Mouse (Mus musculus): ENCODE results near the gene Fam227b. TPM values are rescaled to one million over a fixed set of nuclear protein-coding genes. Genes with fewer than 3 reads are reported as not detected.

Gene Fam227b
- polyA plus RNA-seq, 1 experiment from 2014 or later, result not detected

- no peak for ATAC-seq (replicated peaks; ENCODE audit: insufficient number of reproducible peaks, low FRiP score, low TSS enrichment, low read depth)
- whole genome bisulfite sequencing, result 77% methylated on average over 1 of the region's 1 CpGs
- H3K27ac ChIP-seq (replicated peaks; ENCODE audit: low read depth, low read length), result no peak overlapping the region
These were observed 208.5 kb downstream of the Fam227b start for GRCm38 (mm10) chr2:125943301-125943700.

GRCm38 (mm10) chr2:125941111-125941785 is 210.6 kb downstream of the Fam227b start:
- 69% methylated on average over 6 of the region's 6 CpGs for WGBS
- H3K4me3 ChIP-seq (ENCODE audit: low read depth, low read length), result no peak overlapping the region
- no peaks in the 10 kb centered on the region for H3K4me1 ChIP-seq (ENCODE audit: control insufficient read depth, insufficient read depth, low read length)
- no peaks in the 10 kb centered on the region for H3K36me3 ChIP-seq (replicated peaks; ENCODE audit: control insufficient read depth, insufficient read depth, low read depth, low read length)
- no peaks in the 10 kb centered on the region for H3K27me3 ChIP-seq (ENCODE audit: control insufficient read depth, insufficient read depth, low read length)
- no peak overlapping the region for H3K27ac ChIP-seq (replicated peaks; ENCODE audit: low read depth, low read length)
- H3K9me3 ChIP-seq (replicated peaks; ENCODE audit: control insufficient read depth, low read length), result no peaks in the 10 kb centered on the region
- H3K4me2 ChIP-seq (ENCODE audit: low read depth, low read length), result no peak overlapping the region
- no peak overlapping the region for H3K9ac ChIP-seq (replicated peaks; ENCODE audit: low read length)
- ATAC-seq (replicated peaks; ENCODE audit: insufficient number of reproducible peaks, low FRiP score, low TSS enrichment, low read depth) (no peak), DNase-seq (ENCODE audit: low spot score) (no peak)

More at GRCm38 (mm10) chr2:125943301-125943700, 208.5 kb downstream of the Fam227b start:
- H3K4me2 ChIP-seq (ENCODE audit: low read depth, low read length), result no peak overlapping the region
- H3K36me3 ChIP-seq (replicated peaks; ENCODE audit: control insufficient read depth, insufficient read depth, low read depth, low read length), result no peaks in the 10 kb centered on the region
- DNase-seq (ENCODE audit: low spot score), result no peak
- no peak overlapping the region for H3K9ac ChIP-seq (replicated peaks; ENCODE audit: low read length)
- no peak overlapping the region for H3K4me3 ChIP-seq (ENCODE audit: low read depth, low read length)
- H3K9me3 ChIP-seq (replicated peaks; ENCODE audit: control insufficient read depth, low read length), result no peaks in the 10 kb centered on the region
- no peaks in the 10 kb centered on the region for H3K27me3 ChIP-seq (ENCODE audit: control insufficient read depth, insufficient read depth, low read length)
- no peaks in the 10 kb centered on the region for H3K4me1 ChIP-seq (ENCODE audit: control insufficient read depth, insufficient read depth, low read length)

GRCm38 (mm10) chr2:125938993-125939642 is 212.7 kb downstream of the Fam227b start:
- no peak overlapping the region for H3K27ac ChIP-seq (replicated peaks; ENCODE audit: low read depth, low read length)
- no peaks in the 10 kb centered on the region for H3K27me3 ChIP-seq (ENCODE audit: control insufficient read depth, insufficient read depth, low read length)
- no peak overlapping the region for H3K4me3 ChIP-seq (ENCODE audit: low read depth, low read length)
- ATAC-seq (replicated peaks; ENCODE audit: insufficient number of reproducible peaks, low FRiP score, low TSS enrichment, low read depth), result no peak
- H3K4me1 ChIP-seq (ENCODE audit: control insufficient read depth, insufficient read depth, low read length), result no peaks in the 10 kb centered on the region
- 88% methylated on average over 6 of the region's 6 CpGs for WGBS
- H3K36me3 ChIP-seq (replicated peaks; ENCODE audit: control insufficient read depth, insufficient read depth, low read depth, low read length), result no peaks in the 10 kb centered on the region
- no peak for DNase-seq (ENCODE audit: low spot score)
- no peak overlapping the region for H3K4me2 ChIP-seq (ENCODE audit: low read depth, low read length)
- no peak overlapping the region for H3K9ac ChIP-seq (replicated peaks; ENCODE audit: low read length)
- H3K9me3 ChIP-seq (replicated peaks; ENCODE audit: control insufficient read depth, low read length), result no peaks in the 10 kb centered on the region

GRCm38 (mm10) chr2:125936396-125936795 is 215.4 kb downstream of the Fam227b start:
- ATAC-seq (replicated peaks; ENCODE audit: insufficient number of reproducible peaks, low FRiP score, low TSS enrichment, low read depth), result no peak

GRCm38 (mm10) chr2:125933977-125934376 is 217.8 kb downstream of the Fam227b start:
- H3K9ac ChIP-seq (replicated peaks; ENCODE audit: low read length), result no peak overlapping the region
- WGBS, result 57% methylated on average over 3 of the region's 3 CpGs
- H3K4me3 ChIP-seq (ENCODE audit: low read depth, low read length), result no peak overlapping the region

More at GRCm38 (mm10) chr2:125936396-125936795, 215.4 kb downstream of the Fam227b start:
- Histone ChIP-seq H3K4me1 (ENCODE audit: control insufficient read depth, insufficient read depth, low read length) (peaks cover 2% of the 10 kb centered on the region; the same call in 1 of the 2 replicates), H3K27ac (replicated peaks; ENCODE audit: low read depth, low read length) (no peak overlapping the region), H3K9me3 (replicated peaks; ENCODE audit: control insufficient read depth, low read length) (no peaks in the 10 kb centered on the region), H3K9ac (replicated peaks; ENCODE audit: low read length) (no peak overlapping the region), H3K4me2 (ENCODE audit: low read depth, low read length) (no peak overlapping the region), H3K36me3 (replicated peaks; ENCODE audit: control insufficient read depth, insufficient read depth, low read depth, low read length) (no peaks in the 10 kb centered on the region), H3K4me3 (ENCODE audit: low read depth, low read length) (no peak overlapping the region), H3K27me3 (ENCODE audit: control insufficient read depth, insufficient read depth, low read length) (no peaks in the 10 kb centered on the region)
- 45% methylated on average over 5 of the region's 5 CpGs for WGBS
- no peak for DNase-seq (ENCODE audit: low spot score)

More at GRCm38 (mm10) chr2:125933977-125934376, 217.8 kb downstream of the Fam227b start:
- no peaks in the 10 kb centered on the region for H3K9me3 ChIP-seq (replicated peaks; ENCODE audit: control insufficient read depth, low read length)
- no peak overlapping the region for H3K27ac ChIP-seq (replicated peaks; ENCODE audit: low read depth, low read length)
- H3K4me2 ChIP-seq (ENCODE audit: low read depth, low read length), result no peak overlapping the region
- no peak for DNase-seq (ENCODE audit: low spot score)
- peaks cover 2% of the 10 kb centered on the region; the same call in 1 of the 2 replicates for H3K4me1 ChIP-seq (ENCODE audit: control insufficient read depth, insufficient read depth, low read length)
- no peaks in the 10 kb centered on the region for H3K27me3 ChIP-seq (ENCODE audit: control insufficient read depth, insufficient read depth, low read length)
- no peaks in the 10 kb centered on the region for H3K36me3 ChIP-seq (replicated peaks; ENCODE audit: control insufficient read depth, insufficient read depth, low read depth, low read length)
- ATAC-seq (replicated peaks; ENCODE audit: insufficient number of reproducible peaks, low FRiP score, low TSS enrichment, low read depth), result no peak

Other genes with a start within 250 kb of the Fam227b start
- 1.4 and 1.9 TPM in 2 replicates for gene Fgf7, start 117.3 kb downstream of the Fam227b start, polyA plus RNA-seq (2014; fragmentation: Nextera tagmentation; extraction: Ambion mirVana)
- gene Dtwd1, start 137 bp upstream of the Fam227b start, polyA plus RNA-seq (2014; fragmentation: Nextera tagmentation; extraction: Ambion mirVana), result 28.8 and 31.7 TPM in 2 replicates
- not detected in 2 replicates for gene Gm17555, start 63.1 kb upstream of the Fam227b start, polyA plus RNA-seq (2014; fragmentation: Nextera tagmentation; extraction: Ambion mirVana)